Mouse (Mus musculus): ENCODE measurements at regions not wholly inside any gene's neighbourhood (a gene's known extent, or its start where the extent isn't known, plus 50 kb on each side); places are given as distances from the start of the nearest gene placed in this dataset.

GRCm38 (mm10) chr16:51917540-51917939, 113.5 kb upstream of the Cblb start:
- no peaks in the 10 kb centered on the region for H3K36me3 ChIP-seq (ENCODE audit: control insufficient read depth, insufficient read depth, low read length)
- DNase-seq (ENCODE audit: low spot score) (no peak), ATAC-seq (ENCODE audit: low FRiP score) (no peak)
- no peak overlapping the region for H3K9ac ChIP-seq (ENCODE audit: low read depth, low read length)
- no peaks in the 10 kb centered on the region for H3K4me1 ChIP-seq (replicated peaks; ENCODE audit: control insufficient read depth, insufficient read depth, low read length)
- no peaks in the 10 kb centered on the region for H3K27me3 ChIP-seq (ENCODE audit: control insufficient read depth, insufficient read depth, low read length)
- whole genome bisulfite sequencing: 45% methylated on average over 2 of the region's 2 CpGs
- H3K27ac ChIP-seq (ENCODE audit: low read depth, low read length): peak overlapping the region; percentile 7; the same call in 1 of the 2 replicates
- H3K4me3 ChIP-seq (ENCODE audit: low read depth, low read length): no peak overlapping the region
- no peak overlapping the region for H3K4me2 ChIP-seq (replicated peaks; ENCODE audit: low read depth, low read length)
- no peaks in the 10 kb centered on the region for H3K9me3 ChIP-seq (ENCODE audit: control insufficient read depth, low read length)

- no peak for DNase-seq (ENCODE audit: low spot score)
- Histone ChIP-seq H3K4me1 (replicated peaks; ENCODE audit: control insufficient read depth, insufficient read depth, low read length) (no peaks in the 10 kb centered on the region), H3K4me3 (ENCODE audit: low read depth, low read length) (no peak overlapping the region), H3K9ac (ENCODE audit: low read depth, low read length) (no peak overlapping the region), H3K27ac (ENCODE audit: low read depth, low read length) (no peak overlapping the region), H3K9me3 (ENCODE audit: control insufficient read depth, low read length) (no peaks in the 10 kb centered on the region), H3K27me3 (ENCODE audit: control insufficient read depth, insufficient read depth, low read length) (no peaks in the 10 kb centered on the region), H3K36me3 (ENCODE audit: control insufficient read depth, insufficient read depth, low read length) (no peaks in the 10 kb centered on the region), H3K4me2 (replicated peaks; ENCODE audit: low read depth, low read length) (no peak overlapping the region)
- ATAC-seq (ENCODE audit: low FRiP score): no peak
- 87% methylated on average over 4 of the region's 4 CpGs for WGBS
Observed at GRCm38 (mm10) chr16:51921025-51921424, 110.0 kb upstream of the Cblb start.

GRCm38 (mm10) chr16:51922589-51922988, 108.4 kb upstream of the Cblb start:
- H3K4me2 ChIP-seq (replicated peaks; ENCODE audit: low read depth, low read length): no peak overlapping the region
- no peak overlapping the region for H3K9ac ChIP-seq (ENCODE audit: low read depth, low read length)
- no peaks in the 10 kb centered on the region for H3K27me3 ChIP-seq (ENCODE audit: control insufficient read depth, insufficient read depth, low read length)
- H3K4me1 ChIP-seq (replicated peaks; ENCODE audit: control insufficient read depth, insufficient read depth, low read length): no peaks in the 10 kb centered on the region
- H3K36me3 ChIP-seq (ENCODE audit: control insufficient read depth, insufficient read depth, low read length): no peaks in the 10 kb centered on the region
- no peak overlapping the region for H3K4me3 ChIP-seq (ENCODE audit: low read depth, low read length)
- 74% methylated on average over 3 of the region's 3 CpGs for WGBS
- H3K9me3 ChIP-seq (ENCODE audit: control insufficient read depth, low read length): no peaks in the 10 kb centered on the region
- ATAC-seq (ENCODE audit: low FRiP score): no peak
- no peak overlapping the region for H3K27ac ChIP-seq (ENCODE audit: low read depth, low read length)
- DNase-seq (ENCODE audit: low spot score): no peak

- DNase-seq (ENCODE audit: low spot score) (no peak), ATAC-seq (ENCODE audit: low FRiP score) (no peak)
- H3K27ac ChIP-seq (ENCODE audit: low read depth, low read length): no peak overlapping the region
- no peak overlapping the region for H3K9ac ChIP-seq (ENCODE audit: low read depth, low read length)
- no peaks in the 10 kb centered on the region for H3K9me3 ChIP-seq (ENCODE audit: control insufficient read depth, low read length)
- no peaks in the 10 kb centered on the region for H3K4me1 ChIP-seq (replicated peaks; ENCODE audit: control insufficient read depth, insufficient read depth, low read length)
- no peak overlapping the region for H3K4me2 ChIP-seq (replicated peaks; ENCODE audit: low read depth, low read length)
- 93% methylated on average over 3 of the region's 3 CpGs for WGBS
- no peaks in the 10 kb centered on the region for H3K36me3 ChIP-seq (ENCODE audit: control insufficient read depth, insufficient read depth, low read length)
- H3K27me3 ChIP-seq (ENCODE audit: control insufficient read depth, insufficient read depth, low read length): no peaks in the 10 kb centered on the region
- H3K4me3 ChIP-seq (ENCODE audit: low read depth, low read length): no peak overlapping the region
Observed at GRCm38 (mm10) chr16:51925639-51926038, 105.4 kb upstream of the Cblb start.

GRCm38 (mm10) chr16:51933122-51933521, 97.9 kb upstream of the Cblb start:
- H3K9me3 ChIP-seq (ENCODE audit: control insufficient read depth, low read length): no peaks in the 10 kb centered on the region
- H3K9ac ChIP-seq (ENCODE audit: low read depth, low read length): no peak overlapping the region
- H3K36me3 ChIP-seq (ENCODE audit: control insufficient read depth, insufficient read depth, low read length): no peaks in the 10 kb centered on the region
- no peak for ATAC-seq (ENCODE audit: low FRiP score)
- 86% methylated on average over 2 of the region's 2 CpGs for WGBS
- no peaks in the 10 kb centered on the region for H3K4me1 ChIP-seq (replicated peaks; ENCODE audit: control insufficient read depth, insufficient read depth, low read length)
- H3K4me3 ChIP-seq (ENCODE audit: low read depth, low read length): no peak overlapping the region
- no peak for DNase-seq (ENCODE audit: low spot score)
- no peak overlapping the region for H3K4me2 ChIP-seq (replicated peaks; ENCODE audit: low read depth, low read length)
- no peaks in the 10 kb centered on the region for H3K27me3 ChIP-seq (ENCODE audit: control insufficient read depth, insufficient read depth, low read length)
- no peak overlapping the region for H3K27ac ChIP-seq (ENCODE audit: low read depth, low read length)

- WGBS: 88% methylated on average over 3 of the region's 3 CpGs
- H3K27ac ChIP-seq (ENCODE audit: low read depth, low read length): no peak overlapping the region
- H3K4me3 ChIP-seq (ENCODE audit: low read depth, low read length): no peak overlapping the region
- DNase-seq (ENCODE audit: low spot score) (no peak), ATAC-seq (ENCODE audit: low FRiP score) (no peak)
- H3K9ac ChIP-seq (ENCODE audit: low read depth, low read length): no peak overlapping the region
- no peak overlapping the region for H3K4me2 ChIP-seq (replicated peaks; ENCODE audit: low read depth, low read length)
- H3K9me3 ChIP-seq (ENCODE audit: control insufficient read depth, low read length): no peaks in the 10 kb centered on the region
- H3K27me3 ChIP-seq (ENCODE audit: control insufficient read depth, insufficient read depth, low read length): no peaks in the 10 kb centered on the region
- H3K36me3 ChIP-seq (ENCODE audit: control insufficient read depth, insufficient read depth, low read length): no peaks in the 10 kb centered on the region
- no peaks in the 10 kb centered on the region for H3K4me1 ChIP-seq (replicated peaks; ENCODE audit: control insufficient read depth, insufficient read depth, low read length)
Observed at GRCm38 (mm10) chr16:51933965-51934364, 97.1 kb upstream of the Cblb start.

- WGBS: 87% methylated on average over 9 of the region's 9 CpGs
- Histone ChIP-seq H3K4me3 (ENCODE audit: low read depth, low read length) (no peak overlapping the region), H3K27ac (ENCODE audit: low read depth, low read length) (no peak overlapping the region), H3K9me3 (ENCODE audit: control insufficient read depth, low read length) (no peaks in the 10 kb centered on the region), H3K9ac (ENCODE audit: low read depth, low read length) (no peak overlapping the region), H3K27me3 (ENCODE audit: control insufficient read depth, insufficient read depth, low read length) (no peaks in the 10 kb centered on the region), H3K4me1 (replicated peaks; ENCODE audit: control insufficient read depth, insufficient read depth, low read length) (no peaks in the 10 kb centered on the region), H3K4me2 (replicated peaks; ENCODE audit: low read depth, low read length) (no peak overlapping the region), H3K36me3 (ENCODE audit: control insufficient read depth, insufficient read depth, low read length) (no peaks in the 10 kb centered on the region)
- ATAC-seq (ENCODE audit: low FRiP score): no peak
- no peak for DNase-seq (ENCODE audit: low spot score)
Observed at GRCm38 (mm10) chr16:51937298-51937697, 93.7 kb upstream of the Cblb start.

GRCm38 (mm10) chr16:51939061-51939460, 92.0 kb upstream of the Cblb start:
- H3K4me3 ChIP-seq (ENCODE audit: low read depth, low read length): no peak overlapping the region
- 91% methylated on average over 5 of the region's 5 CpGs for WGBS
- H3K36me3 ChIP-seq (ENCODE audit: control insufficient read depth, insufficient read depth, low read length): no peaks in the 10 kb centered on the region
- H3K27me3 ChIP-seq (ENCODE audit: control insufficient read depth, insufficient read depth, low read length): no peaks in the 10 kb centered on the region
- no peak overlapping the region for H3K27ac ChIP-seq (ENCODE audit: low read depth, low read length)
- H3K4me2 ChIP-seq (replicated peaks; ENCODE audit: low read depth, low read length): no peak overlapping the region
- ATAC-seq (ENCODE audit: low FRiP score) (no peak), DNase-seq (ENCODE audit: low spot score) (no peak)
- H3K4me1 ChIP-seq (replicated peaks; ENCODE audit: control insufficient read depth, insufficient read depth, low read length): no peaks in the 10 kb centered on the region
- no peak overlapping the region for H3K9ac ChIP-seq (ENCODE audit: low read depth, low read length)
- no peaks in the 10 kb centered on the region for H3K9me3 ChIP-seq (ENCODE audit: control insufficient read depth, low read length)

- H3K27ac ChIP-seq (ENCODE audit: low read depth, low read length): no peak overlapping the region
- H3K4me1 ChIP-seq (replicated peaks; ENCODE audit: control insufficient read depth, insufficient read depth, low read length): no peaks in the 10 kb centered on the region
- no peak overlapping the region for H3K9ac ChIP-seq (ENCODE audit: low read depth, low read length)
- no peaks in the 10 kb centered on the region; the same call in 1 of the 2 replicates for H3K9me3 ChIP-seq (ENCODE audit: control insufficient read depth, low read length)
- no peaks in the 10 kb centered on the region for H3K36me3 ChIP-seq (ENCODE audit: control insufficient read depth, insufficient read depth, low read length)
- ATAC-seq (ENCODE audit: low FRiP score): no peak
- no peak for DNase-seq (ENCODE audit: low spot score)
- H3K27me3 ChIP-seq (ENCODE audit: control insufficient read depth, insufficient read depth, low read length): no peaks in the 10 kb centered on the region
- H3K4me3 ChIP-seq (ENCODE audit: low read depth, low read length): no peak overlapping the region
- H3K4me2 ChIP-seq (replicated peaks; ENCODE audit: low read depth, low read length): no peak overlapping the region
Observed at GRCm38 (mm10) chr16:51940574-51940973, 90.5 kb upstream of the Cblb start.

Data from hindbrain, embryonic 11.5 days (tissue).